Mouse (Mus musculus) megakaryocyte, embryonic 14.5 days (primary cell): Measurements from ENCODE around the gene Inip.

Experiments
- FLI1 ChIP-seq: IDR thresholded peaks from 2 replicates; pipeline ENCODE4 v1.6.1; 2012; ENCODE audit warnings: low read length, inconsistent platforms, mixed read lengths
- GATA1 ChIP-seq: IDR thresholded peaks from 3 replicates; pipeline ENCODE4 v1.6.1; 2012; ENCODE audit warnings: mixed read lengths, low read length, inconsistent platforms, borderline replicate concordance

DNA sequence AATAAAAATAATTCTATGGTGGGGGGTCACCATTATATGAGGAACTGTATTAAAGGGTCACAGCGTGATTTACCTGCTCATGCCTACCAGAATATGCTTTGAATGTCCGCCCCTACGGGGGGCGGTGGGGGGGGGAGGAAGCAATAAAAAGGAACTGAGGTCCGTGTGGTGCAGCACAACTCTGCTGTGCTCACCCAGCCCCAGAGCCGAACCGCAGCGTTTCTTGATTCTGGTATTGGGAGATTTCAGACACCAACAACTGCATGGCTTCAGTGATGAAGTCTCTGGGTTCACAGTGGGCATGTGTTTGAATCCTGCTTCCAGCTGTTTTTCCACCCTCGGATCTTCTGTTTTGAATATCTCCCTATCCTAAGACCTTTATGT lies 73.5 kb downstream of the Inip start:
- TF ChIP-seq GATA1 (no peak), FLI1 (no peak)
